Comparison of ENCODE assay signal across 15 mouse cellular contexts in the genomic region with DNA sequence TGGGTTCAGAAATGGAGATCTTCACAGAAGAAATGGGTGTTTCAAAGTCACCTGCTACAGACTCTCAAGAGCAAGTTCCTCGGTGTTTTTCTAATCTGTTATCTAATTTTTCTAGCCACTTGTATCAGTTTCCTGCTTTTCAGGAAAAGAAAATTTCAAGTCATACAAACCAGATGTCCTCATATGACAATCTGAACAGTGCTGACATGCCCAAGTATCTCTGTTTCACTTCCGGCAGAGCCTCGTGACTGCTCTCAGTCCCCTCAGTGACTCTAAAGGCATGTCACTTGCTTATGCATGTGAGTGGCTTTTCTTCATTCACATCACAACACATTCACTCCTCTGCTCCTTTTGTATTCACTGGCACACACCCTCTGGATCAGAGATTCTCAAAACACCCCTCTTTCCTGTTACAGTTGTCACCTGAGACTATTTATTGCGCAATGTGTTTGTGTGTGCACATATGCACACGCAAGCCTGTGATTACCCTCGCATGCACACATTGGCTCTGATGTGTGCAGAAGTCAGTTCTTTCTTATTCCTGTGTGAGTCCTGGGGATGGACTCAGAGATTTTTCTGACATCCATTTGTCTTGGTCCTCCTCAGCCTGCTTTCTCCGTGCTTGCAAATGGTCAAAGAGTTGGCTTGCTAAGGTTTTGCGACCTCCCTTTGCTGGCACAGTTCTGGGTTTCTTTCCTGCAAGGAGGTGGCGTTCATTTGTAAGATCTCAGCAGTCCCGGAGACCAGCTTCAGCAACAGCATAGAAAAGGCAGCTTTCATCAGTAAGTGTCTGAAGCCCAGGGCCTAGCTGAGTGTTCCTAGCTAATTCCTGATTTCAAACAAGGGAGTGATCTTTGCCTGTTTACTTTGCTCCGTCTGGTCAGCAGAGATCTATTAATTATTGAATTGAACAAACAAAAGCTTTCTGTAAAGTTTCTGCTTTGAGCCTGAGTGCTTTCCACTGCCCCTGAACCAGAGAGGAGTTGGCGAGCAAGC.
DNase-seq lines count a peak whose midpoint lies in the region; ATAC-seq and TF ChIP-seq lines count a peak whose summit lies in the region.
"Had no signal": no experiment of that assay in that cellular context is flagged by ENCODE, and none has a peak within 500 bp of the region (broad histone marks: within the 10 kb centered on the region; RNA-seq: fewer than 3 reads in every experiment).

No protein-coding gene starts in this region.

- H3K36me3 ChIP-seq in liver, adult 2 months (ENCODE audit: control insufficient read depth, insufficient read depth, low read length) = no peaks in the 10 kb centered on the region
- no peaks in the 10 kb centered on the region for H3K36me3 ChIP-seq in liver, embryonic 12.5 days
- peaks cover 0 to 12% of the 10 kb centered on the region in 2 experiments; a peak in 2 of 4 replicates for H3K36me3 ChIP-seq in MEL (ENCODE audit: control insufficient read depth in 1 of 2, insufficient read depth in 2 of 2, low read length in 2 of 2)
- no peaks in the 10 kb centered on the region for H3K36me3 ChIP-seq in liver, embryonic 13.5 days
- H3K36me3 ChIP-seq in stomach, embryonic 15.5 days = no peaks in the 10 kb centered on the region
- H3K36me3 ChIP-seq in heart, adult 2 months (ENCODE audit: control insufficient read depth, insufficient read depth, low read length) = no peaks in the 10 kb centered on the region
- H3K36me3 ChIP-seq: heart, embryonic 10.5 days had no signal

- peaks cover 9% of the 10 kb centered on the region for H3K4me1 ChIP-seq in liver, adult 2 months (ENCODE audit: control insufficient read depth, insufficient read depth, low read length)
- peaks cover 8% of the 10 kb centered on the region; the same call in 1 of the 2 replicates for H3K4me1 ChIP-seq in liver, embryonic 12.5 days
- peaks cover 0 to 18% of the 10 kb centered on the region in 2 experiments; a peak in 3 of 4 replicates for H3K4me1 ChIP-seq in MEL (ENCODE audit: control insufficient read depth in 1 of 2, insufficient read depth in 2 of 2, low read length in 2 of 2)
- H3K4me1 ChIP-seq in liver, embryonic 13.5 days (replicated peaks) = peaks cover 8% of the 10 kb centered on the region
- H3K4me1 ChIP-seq in stomach, embryonic 15.5 days = peaks cover 15% of the 10 kb centered on the region; the same call in 1 of the 2 replicates
- no peaks in the 10 kb centered on the region for H3K4me1 ChIP-seq in heart, adult 2 months (ENCODE audit: control insufficient read depth, insufficient read depth, low read length)

- TF ChIP-seq EP300 in MEL (IDR thresholded peaks at IDR 0.05; ENCODE audit: low read depth in 1 of 2, low read length in 2 of 2) = peak; percentile 26 to 53; a peak in 2 of 4 replicates
- TF ChIP-seq EP300 in heart, adult 2 months (IDR thresholded peaks at IDR 0.05; ENCODE audit: insufficient read depth, low read depth, low read length) = no peak

- H3K4me2 ChIP-seq in liver, embryonic 12.5 days = no peak overlapping the region
- no peak overlapping the region for H3K4me2 ChIP-seq in liver, embryonic 13.5 days
- no peak overlapping the region for H3K4me2 ChIP-seq in stomach, embryonic 15.5 days

- 38% methylated on average over 12 of the region's 12 CpGs for WGBS in liver, adult 2 months
- 58% methylated on average over 12 of the region's 12 CpGs for WGBS in liver, embryonic 12.5 days (ENCODE audit: insufficient replicate concordance)
- 57% methylated on average over 12 of the region's 12 CpGs for WGBS in liver, embryonic 13.5 days (ENCODE audit: insufficient replicate concordance)
- WGBS in stomach, embryonic 15.5 days = 53% methylated on average over 12 of the region's 12 CpGs
- WGBS in heart, adult 2 months = 68% methylated on average over 12 of the region's 12 CpGs

- no peak for ATAC-seq in liver, embryonic 12.5 days
- ATAC-seq in liver, embryonic 13.5 days (ENCODE audit: low read depth) = peak; percentile 47
- ATAC-seq in stomach, embryonic 15.5 days (ENCODE audit: insufficient read depth, low FRiP score, low read depth) = peak; percentile 72; the same call in 1 of the 2 replicates

- no peak overlapping the region for H3K4me3 ChIP-seq in liver, adult 2 months (ENCODE audit: insufficient read depth, low read depth, low read length)
- H3K4me3 ChIP-seq in liver, embryonic 12.5 days = no peak overlapping the region
- no peak overlapping the region for H3K4me3 ChIP-seq in MEL (ENCODE audit: control insufficient read depth in 1 of 2, insufficient read depth in 1 of 2, low read depth in 2 of 2, low read length in 2 of 2)
- no peak overlapping the region for H3K4me3 ChIP-seq in liver, embryonic 13.5 days (replicated peaks)
- H3K4me3 ChIP-seq in stomach, embryonic 15.5 days (replicated peaks) = no peak overlapping the region
- H3K4me3 ChIP-seq in heart, adult 2 months = no peak overlapping the region
- H3K4me3 ChIP-seq: heart, embryonic 10.5 days; left cerebral cortex, adult 2 months had no signal

- peak overlapping the region; percentile 33; the same call in 1 of the 2 replicates for H3K9ac ChIP-seq in liver, adult 2 months (ENCODE audit: low read depth, low read length)
- H3K9ac ChIP-seq in liver, embryonic 12.5 days = no peak overlapping the region
- no peak overlapping the region for H3K9ac ChIP-seq in MEL (ENCODE audit: control insufficient read depth, low read depth, low read length, poor library complexity, severe bottlenecking)
- H3K9ac ChIP-seq in liver, embryonic 13.5 days = no peak overlapping the region
- H3K9ac ChIP-seq in stomach, embryonic 15.5 days = no peak overlapping the region
- H3K9ac ChIP-seq in heart, adult 2 months (ENCODE audit: low read depth, low read length) = no peak overlapping the region

- intact Hi-C loops in heart, adult 2 months (cut with DNase I) = no loop called here

- no peak for TF ChIP-seq POLR2A in liver, adult 2 months (IDR thresholded peaks at IDR 0.05; ENCODE audit: extremely low read depth, insufficient read depth, low read length)
- no peak for TF ChIP-seq POLR2A in MEL (IDR thresholded peaks at IDR 0.05; ENCODE audit: control insufficient read depth in 1 of 2, insufficient read depth in 1 of 2, low read depth in 1 of 2, low read length in 2 of 2, poor library complexity in 1 of 2)
- no peak for TF ChIP-seq POLR2A in heart, adult 2 months (IDR thresholded peaks at IDR 0.05; ENCODE audit: insufficient read depth, low read depth, low read length)

- no peak for TF ChIP-seq RAD21 in MEL (IDR thresholded peaks at IDR 0.05; ENCODE audit: low read depth, low read length)

- DNase-seq in liver, adult 2 months (ENCODE audit: extremely low read depth, low read depth, low spot score) = peak; percentile 93
- DNase-seq in MEL (ENCODE audit: low read depth, low spot score) = peak; percentile 49
- DNase-seq in liver, embryonic 13.5 days = no peak
- no peak for DNase-seq in gastrocnemius, adult 8-10 months (ENCODE audit: low spot score in 2 of 2)
- DNase-seq in heart, adult 2 months = no peak
- DNase-seq in frontal cortex, postnatal 25 days (ENCODE audit: low spot score in 2 of 2) = no peak
- DNase-seq: adrenal gland, postnatal 36 days; cerebellum, adult 11-12 months; lung, postnatal 14 days; right cerebral cortex, postnatal 14 days had no signal

- peak overlapping the region; percentile 90 for H3K27ac ChIP-seq in liver, adult 2 months (replicated peaks; ENCODE audit: insufficient read depth, low read depth, low read length)
- no peak overlapping the region for H3K27ac ChIP-seq in liver, embryonic 12.5 days
- peak overlapping the region; percentile 54 for H3K27ac ChIP-seq in MEL (ENCODE audit: control insufficient read depth, low read depth, low read length)
- H3K27ac ChIP-seq in liver, embryonic 13.5 days = peak overlapping the region; percentile 37
- peak overlapping the region; percentile 74 for H3K27ac ChIP-seq in stomach, embryonic 15.5 days
- H3K27ac ChIP-seq in heart, adult 2 months = no peak overlapping the region
- H3K27ac ChIP-seq: heart, embryonic 10.5 days; kidney, postnatal 0 days; left cerebral cortex, adult 2 months had no signal

- H3K79me2 ChIP-seq in liver, adult 2 months (ENCODE audit: control insufficient read depth, insufficient read depth, low read length) = no peaks in the 10 kb centered on the region
- H3K79me2 ChIP-seq in MEL (ENCODE audit: control insufficient read depth, insufficient read depth, low read length, poor library complexity) = no peaks in the 10 kb centered on the region
- no peaks in the 10 kb centered on the region for H3K79me2 ChIP-seq in heart, adult 2 months (replicated peaks; ENCODE audit: control insufficient read depth, insufficient read depth, low read length)

- TF ChIP-seq CTCF in liver, adult 2 months (IDR thresholded peaks at IDR 0.05; ENCODE audit: low read depth, low read length) = no peak
- TF ChIP-seq CTCF in MEL (IDR thresholded peaks at IDR 0.05 in 2 of 3, conservative IDR thresholded peaks at IDR 0.05 in 1 of 3; ENCODE audit: control insufficient read depth in 1 of 3, insufficient read depth in 1 of 3, low read depth in 2 of 3, low read length in 3 of 3, poor library complexity in 1 of 3, severe bottlenecking in 1 of 3) = no peak
- no peak for TF ChIP-seq CTCF in heart, adult 2 months (IDR thresholded peaks at IDR 0.05)

- no peaks in the 10 kb centered on the region for H3K27me3 ChIP-seq in liver, adult 2 months (ENCODE audit: control insufficient read depth, insufficient read depth, low read length)
- H3K27me3 ChIP-seq in liver, embryonic 12.5 days (replicated peaks) = no peaks in the 10 kb centered on the region
- no peaks in the 10 kb centered on the region for H3K27me3 ChIP-seq in MEL (ENCODE audit: control insufficient read depth in 1 of 2, insufficient read depth in 2 of 2, low read length in 2 of 2)
- H3K27me3 ChIP-seq in liver, embryonic 13.5 days = no peaks in the 10 kb centered on the region
- no peaks in the 10 kb centered on the region for H3K27me3 ChIP-seq in stomach, embryonic 15.5 days (replicated peaks)
- no peaks in the 10 kb centered on the region for H3K27me3 ChIP-seq in heart, adult 2 months (ENCODE audit: control insufficient read depth, insufficient read depth, low read length)

- no peaks in the 10 kb centered on the region for H3K9me3 ChIP-seq in liver, embryonic 12.5 days (replicated peaks)
- H3K9me3 ChIP-seq in MEL (replicated peaks; ENCODE audit: insufficient read depth, low read length) = no peaks in the 10 kb centered on the region
- H3K9me3 ChIP-seq in liver, embryonic 13.5 days (replicated peaks) = no peaks in the 10 kb centered on the region
- H3K9me3 ChIP-seq in stomach, embryonic 15.5 days = no peaks in the 10 kb centered on the region
- H3K9me3 ChIP-seq: heart, embryonic 10.5 days had no signal

TF ChIP-seq in MEL, 35 proteins besides CTCF, POLR2A, EP300 and RAD21 (continues in another document):
- TF ChIP-seq SMC3 (IDR thresholded peaks at IDR 0.05; ENCODE audit: low read depth, low read length) (no peak), CHD2 (IDR thresholded peaks at IDR 0.05; ENCODE audit: low read length) (no peak), MXI1 (IDR thresholded peaks at IDR 0.05; ENCODE audit: low read depth, low read length) (no peak), NELFE (IDR thresholded peaks at IDR 0.05; ENCODE audit: low read depth, low read length) (no peak), ZKSCAN1 (IDR thresholded peaks at IDR 0.05; ENCODE audit: low read depth, low read length) (no peak), USF1 (IDR thresholded peaks at IDR 0.05; ENCODE audit: low read depth, low read length) (peak; percentile 55; the same call in 1 of the 2 replicates), RCOR1 (IDR thresholded peaks at IDR 0.05; ENCODE audit: low read depth, low read length) (peak; percentile 17; the same call in 1 of the 2 replicates)

Comparison
In these comparisons a context has a peak if more than half of its experiments do, and no peak if none do; other contexts are left out.
1. DNase-seq: peak in liver, adult 2 months (single experiment) and MEL (single experiment); none in liver, embryonic 13.5 days (single experiment), gastrocnemius, adult 8-10 months (0 of 2), heart, adult 2 months (0 of 2) and frontal cortex, postnatal 25 days (0 of 2).
2. H3K27ac ChIP-seq: peak in liver, adult 2 months (single experiment), MEL (single experiment), liver, embryonic 13.5 days (single experiment) and stomach, embryonic 15.5 days (single experiment); none in liver, embryonic 12.5 days (single experiment) and heart, adult 2 months (single experiment).